Mouse (Mus musculus) hindbrain, embryonic 10.5 days (tissue): ENCODE results near the gene Trip11. TPM values are rescaled to one million over a fixed set of nuclear protein-coding genes. Genes with fewer than 3 reads are reported as not detected.

Experiments used
- DNase-seq: peaks from one replicate; pipeline ENCODE4 v3.0.0-alpha.2; 2017; ENCODE audit warnings: low spot score
- H3K27ac ChIP-seq: fragments of 300-500 bp; sonication (generic); 2 replicates; pipeline ENCODE4 v1.5.1; 2016; ENCODE audit warnings: mild to moderate bottlenecking, moderate library complexity
- H3K27me3 ChIP-seq: fragments of 300-500 bp; sonication (generic); 2 replicates; pipeline ENCODE4 v1.6.1; 2016; ENCODE audit warnings: mild to moderate bottlenecking; ENCODE audit not compliant: poor library complexity, insufficient read depth, severe bottlenecking
- H3K36me3 ChIP-seq: fragments of 300-500 bp; sonication (generic); 2 replicates; pipeline ENCODE4 v1.6.1; 2016; ENCODE audit warnings: mild to moderate bottlenecking, moderate library complexity
- H3K4me1 ChIP-seq: fragments of 300-500 bp; sonication (generic); replicated peaks from 2 replicates; pipeline ENCODE4 v1.6.1; 2016; ENCODE audit warnings: mild to moderate bottlenecking
- H3K4me3 ChIP-seq: fragments of 300-500 bp; sonication (generic); 2 replicates; pipeline ENCODE4 v1.5.1; 2016; ENCODE audit warnings: mild to moderate bottlenecking, moderate library complexity
- H3K9me3 ChIP-seq: fragments of 300-500 bp; sonication (generic); 2 replicates; pipeline ENCODE4 v1.6.1; 2016; ENCODE audit warnings: mild to moderate bottlenecking, moderate library complexity
- WGBS: fragments of 180-500 bp; shearing (Covaris S2); methylation state at CpG from one replicate; pipeline ENCODE4 v1.1.7; 2016; 5-methylcytosine and 5-hydroxymethylcytosine counted together
- polyA plus RNA-seq: library from polyadenylated mRNA; unstranded; fragments of >200 nt; fragmentation: Nextera tagmentation; extraction: Ambion mirVana; gene quantifications from 2 replicates; pipeline ENCODE4 v1.2.1, GENCODE M21; 2016

The Trip11 gene
- polyA plus RNA-seq, 1 experiment from 2014 or later = 16.4 TPM

- 96% methylated on average over 3 of the region's 3 CpGs for WGBS
- Histone ChIP-seq H3K9me3 (no peaks in the 10 kb centered on the region), H3K4me1 (no peaks in the 10 kb centered on the region), H3K36me3 (peaks cover 86% of the 10 kb centered on the region), H3K27ac (no peak overlapping the region), H3K27me3 (no peaks in the 10 kb centered on the region), H3K4me3 (no peak overlapping the region)
- no peak for DNase-seq
Observed at GRCm38 (mm10) chr12:101889351-101889750, 23.7 kb downstream of the Trip11 start.

- no peak for DNase-seq
- Histone ChIP-seq H3K4me3 (no peak overlapping the region), H3K9me3 (no peaks in the 10 kb centered on the region), H3K36me3 (peaks cover 87% of the 10 kb centered on the region), H3K27ac (no peak overlapping the region), H3K4me1 (no peaks in the 10 kb centered on the region), H3K27me3 (no peaks in the 10 kb centered on the region)
- 90% methylated on average over 2 of the region's 2 CpGs for WGBS
Observed at GRCm38 (mm10) chr12:101888312-101888711, 24.8 kb downstream of the Trip11 start.

- Histone ChIP-seq H3K27me3 (no peaks in the 10 kb centered on the region), H3K27ac (no peak overlapping the region), H3K4me1 (no peaks in the 10 kb centered on the region), H3K4me3 (no peak overlapping the region), H3K36me3 (peaks cover 73% of the 10 kb centered on the region), H3K9me3 (no peaks in the 10 kb centered on the region)
- WGBS = 95% methylated on average over 7 of the region's 7 CpGs
- no peak for DNase-seq
Observed at GRCm38 (mm10) chr12:101884926-101885325, 28.1 kb downstream of the Trip11 start.

GRCm38 (mm10) chr12:101876374-101876773 lies 36.7 kb downstream of the Trip11 start:
- H3K36me3 ChIP-seq = peaks cover 71% of the 10 kb centered on the region
- no peak overlapping the region for H3K27ac ChIP-seq
- 91% methylated on average over 2 of the region's 2 CpGs for WGBS
- no peaks in the 10 kb centered on the region for H3K27me3 ChIP-seq
- H3K4me3 ChIP-seq = no peak overlapping the region
- no peaks in the 10 kb centered on the region for H3K9me3 ChIP-seq
- no peaks in the 10 kb centered on the region for H3K4me1 ChIP-seq
- no peak for DNase-seq

GRCm38 (mm10) chr12:101875107-101875506 lies 38.0 kb downstream of the Trip11 start:
- WGBS = 80% methylated on average over 1 of the region's 1 CpGs
- no peak for DNase-seq
- H3K27ac ChIP-seq = no peak overlapping the region

GRCm38 (mm10) chr12:101862286-101862964 lies 50.6 kb downstream of the Trip11 start:
- WGBS = 85% methylated on average over 10 of the region's 10 CpGs
- Histone ChIP-seq H3K4me1 (no peaks in the 10 kb centered on the region), H3K27me3 (no peaks in the 10 kb centered on the region), H3K27ac (no peak overlapping the region), H3K36me3 (peaks cover 55% of the 10 kb centered on the region), H3K4me3 (no peak overlapping the region), H3K9me3 (no peaks in the 10 kb centered on the region)
- DNase-seq = no peak

More at GRCm38 (mm10) chr12:101875107-101875506, 38.0 kb downstream of the Trip11 start:
- Histone ChIP-seq H3K36me3 (peaks cover 76% of the 10 kb centered on the region), H3K4me1 (no peaks in the 10 kb centered on the region), H3K9me3 (no peaks in the 10 kb centered on the region), H3K4me3 (no peak overlapping the region), H3K27me3 (no peaks in the 10 kb centered on the region)

DNA sequence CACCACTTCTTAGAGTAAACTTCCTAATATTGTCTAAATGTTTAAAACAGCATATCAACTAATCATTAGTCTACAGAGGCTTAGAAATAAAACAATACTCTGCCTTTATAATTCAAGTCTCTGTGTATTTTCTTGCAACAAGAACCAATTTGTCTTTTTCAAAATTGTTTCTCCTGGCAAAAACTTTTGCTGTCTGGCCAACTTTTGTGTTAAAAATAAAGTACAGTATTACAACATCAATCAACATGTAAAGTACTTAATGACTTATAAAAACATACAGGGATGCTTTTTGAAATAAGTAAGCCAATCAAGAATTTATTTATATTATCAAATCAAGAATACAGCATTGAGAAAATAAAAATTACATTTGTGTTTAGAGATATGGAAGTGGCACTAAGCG lies 52.8 kb downstream of the Trip11 start:
- WGBS = 100% methylated on average over 1 of the region's 1 CpGs
- DNase-seq = no peak
- H3K4me3 ChIP-seq = no peak overlapping the region
- no peaks in the 10 kb centered on the region for H3K27me3 ChIP-seq
- no peaks in the 10 kb centered on the region for H3K4me1 ChIP-seq
- H3K27ac ChIP-seq = no peak overlapping the region
- H3K9me3 ChIP-seq = no peaks in the 10 kb centered on the region
- peaks cover 39% of the 10 kb centered on the region for H3K36me3 ChIP-seq

DNA sequence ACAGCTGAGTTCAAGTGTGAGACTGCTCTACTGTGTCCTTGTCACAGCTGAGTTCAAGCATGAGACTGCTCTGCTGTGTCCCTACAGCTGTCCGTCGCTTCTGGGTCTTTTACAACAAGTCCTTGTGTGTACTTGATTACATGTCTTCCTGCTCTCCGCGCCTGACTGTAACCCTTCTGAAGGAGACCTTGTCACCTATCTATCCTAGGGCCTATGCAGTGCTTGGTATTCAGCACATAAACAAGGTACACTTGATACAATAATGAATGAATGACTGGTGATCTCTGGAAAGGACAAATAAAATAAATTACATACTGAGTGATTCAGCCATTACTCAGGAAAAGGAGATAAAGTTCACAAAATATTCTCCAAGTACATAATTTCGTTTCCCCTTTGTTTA lies 55.1 kb downstream of the Trip11 start:
- 96% methylated on average over 5 of the region's 5 CpGs for WGBS

DNA sequence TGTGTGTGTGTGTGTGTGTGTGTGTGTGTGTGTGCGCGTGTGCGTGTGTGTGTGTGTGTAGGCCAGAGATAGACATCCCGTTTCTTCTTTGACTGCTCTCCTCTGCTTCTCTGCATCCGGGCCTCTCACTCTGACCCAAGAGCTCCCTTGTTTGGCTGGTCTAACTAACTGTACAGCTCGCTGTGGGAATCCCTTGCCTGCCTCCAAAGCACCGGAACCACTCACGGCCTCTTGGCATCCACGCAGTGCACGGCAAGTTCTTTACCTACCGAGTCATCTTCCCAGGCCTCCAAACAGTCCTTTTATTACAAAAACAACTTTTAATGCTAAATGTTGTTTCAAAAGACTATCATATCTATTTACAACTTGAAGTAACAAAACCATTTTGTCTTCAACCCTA lies 58.7 kb downstream of the Trip11 start:
- H3K36me3 ChIP-seq = peaks cover 14% of the 10 kb centered on the region
- no peak for DNase-seq
- H3K27ac ChIP-seq = no peak overlapping the region
- no peak overlapping the region for H3K4me3 ChIP-seq
- WGBS = 94% methylated on average over 11 of the region's 11 CpGs
- H3K4me1 ChIP-seq = no peaks in the 10 kb centered on the region
- no peaks in the 10 kb centered on the region for H3K9me3 ChIP-seq
- no peaks in the 10 kb centered on the region for H3K27me3 ChIP-seq

More for the DNA sequence above, 55.1 kb downstream of the Trip11 start:
- no peaks in the 10 kb centered on the region for H3K27me3 ChIP-seq
- H3K36me3 ChIP-seq = peaks cover 38% of the 10 kb centered on the region
- H3K4me1 ChIP-seq = no peaks in the 10 kb centered on the region
- no peaks in the 10 kb centered on the region for H3K9me3 ChIP-seq
- DNase-seq = no peak
- H3K27ac ChIP-seq = no peak overlapping the region
- no peak overlapping the region for H3K4me3 ChIP-seq

- no peak for DNase-seq
- 96% methylated on average over 7 of the region's 7 CpGs for WGBS
- Histone ChIP-seq H3K36me3 (peaks cover 14% of the 10 kb centered on the region), H3K4me1 (no peaks in the 10 kb centered on the region), H3K9me3 (no peaks in the 10 kb centered on the region), H3K27me3 (no peaks in the 10 kb centered on the region), H3K4me3 (no peak overlapping the region), H3K27ac (no peak overlapping the region)
Observed at GRCm38 (mm10) chr12:101851846-101852564, 61.1 kb downstream of the Trip11 start.

DNA sequence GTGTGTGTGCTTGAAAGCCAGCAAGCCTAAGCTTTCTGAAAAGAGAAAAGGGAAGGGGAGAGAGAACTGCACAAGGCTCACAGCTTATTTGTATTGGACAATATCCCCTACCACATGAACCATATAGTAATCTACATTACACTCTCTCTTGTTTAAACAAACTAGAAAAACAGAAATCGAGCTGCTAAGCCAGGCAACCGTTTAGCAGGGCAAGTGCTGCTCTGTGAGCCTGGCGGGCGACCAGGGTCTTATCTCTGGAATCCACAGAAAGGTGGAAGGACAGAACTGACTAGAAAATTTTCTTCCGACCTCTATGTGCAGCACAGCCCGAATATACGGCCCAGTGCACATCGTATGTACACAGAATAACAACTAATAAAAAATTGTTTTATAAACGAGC lies 61.8 kb downstream of the Trip11 start:
- 91% methylated on average over 9 of the region's 9 CpGs for WGBS
- DNase-seq = no peak
- Histone ChIP-seq H3K36me3 (peaks cover 18% of the 10 kb centered on the region), H3K27me3 (no peaks in the 10 kb centered on the region), H3K9me3 (no peaks in the 10 kb centered on the region), H3K4me3 (no peak overlapping the region), H3K4me1 (no peaks in the 10 kb centered on the region), H3K27ac (no peak overlapping the region)

GRCm38 (mm10) chr12:101836546-101837274 lies 76.4 kb downstream of the Trip11 start:
- no peak overlapping the region for H3K27ac ChIP-seq
- H3K4me3 ChIP-seq = no peak overlapping the region
- 93% methylated on average over 10 of the region's 10 CpGs for WGBS
- no peaks in the 10 kb centered on the region for H3K9me3 ChIP-seq
- no peaks in the 10 kb centered on the region for H3K27me3 ChIP-seq
- H3K4me1 ChIP-seq = no peaks in the 10 kb centered on the region
- DNase-seq = no peak
- H3K36me3 ChIP-seq = peaks cover 50% of the 10 kb centered on the region

DNA sequence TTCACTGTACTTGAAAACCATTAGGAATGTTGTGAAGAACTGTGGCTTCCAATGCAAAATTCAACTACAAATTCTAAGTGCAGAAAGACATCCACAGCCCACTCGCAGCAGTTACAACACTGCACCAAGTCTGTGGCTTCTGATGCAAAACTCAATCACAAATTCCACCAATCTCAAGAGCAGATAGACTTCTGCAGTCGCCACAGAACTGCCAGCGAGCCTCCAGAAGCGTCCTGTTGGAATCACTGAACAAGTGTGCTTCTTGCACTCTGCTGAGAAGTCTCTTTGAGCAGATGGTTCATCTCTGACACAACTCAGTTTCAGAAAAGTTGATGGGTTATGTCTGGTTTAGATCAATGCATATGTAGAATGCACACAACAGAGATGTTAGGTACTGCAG lies 78.4 kb downstream of the Trip11 start:
- Histone ChIP-seq H3K4me1 (no peaks in the 10 kb centered on the region; the same call in 1 of the 2 replicates), H3K9me3 (no peaks in the 10 kb centered on the region), H3K27me3 (no peaks in the 10 kb centered on the region), H3K36me3 (peaks cover 50% of the 10 kb centered on the region), H3K4me3 (no peak overlapping the region), H3K27ac (no peak overlapping the region)
- no peak for DNase-seq
- 96% methylated on average over 4 of the region's 4 CpGs for WGBS
